Mouse (Mus musculus) right cerebral cortex, postnatal 25 days (tissue): Measurements from ENCODE around the gene 4930568D16Rik.
A peak's percentile ranks its signal among the peaks of the same experiment; 100 is the strongest.

Experiments
- DNase-seq: peaks from one replicate; pipeline ENCODE4 v3.0.0; 2022

The 4930568D16Rik gene

DNA sequence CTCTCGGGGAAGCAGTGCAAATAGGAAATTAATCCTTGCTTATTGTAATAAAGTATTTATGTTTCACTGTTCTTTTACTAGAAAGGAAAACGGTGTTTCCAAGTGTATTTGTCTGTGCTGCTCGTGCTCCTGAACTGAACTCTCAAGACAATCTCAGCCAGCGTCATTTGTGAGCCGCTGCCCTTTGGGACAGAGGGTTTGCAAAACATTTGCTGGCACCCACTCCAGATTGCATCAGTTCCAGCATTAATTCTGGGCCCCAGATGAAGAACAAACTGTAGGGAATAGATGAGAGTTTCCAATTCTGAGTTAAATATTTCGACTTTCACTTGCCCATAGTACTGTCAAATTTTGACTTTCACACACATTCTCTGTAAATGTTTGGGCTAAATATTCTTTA is 28.8 kb downstream of the 4930568D16Rik start:
- no peak for DNase-seq

DNA sequence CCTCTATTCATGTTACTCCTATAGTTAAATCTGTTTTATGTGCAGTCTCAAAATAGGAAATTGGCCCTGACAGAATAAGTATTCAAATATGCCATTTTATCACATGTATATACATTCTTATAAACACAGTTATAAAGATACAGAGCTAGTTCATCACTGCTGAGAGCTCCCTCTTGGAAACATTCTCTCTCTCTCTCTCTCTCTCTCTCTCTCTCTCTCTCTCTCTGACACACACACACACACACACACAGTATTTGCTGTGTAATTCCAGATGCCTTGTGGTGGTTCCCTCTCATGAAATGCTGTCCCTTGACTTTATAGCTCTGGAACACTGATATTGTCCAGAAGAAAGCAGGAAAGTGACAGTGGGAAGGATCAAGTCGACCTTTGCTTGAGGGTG is 29.5 kb downstream of the 4930568D16Rik start:
- no peak for DNase-seq

DNA sequence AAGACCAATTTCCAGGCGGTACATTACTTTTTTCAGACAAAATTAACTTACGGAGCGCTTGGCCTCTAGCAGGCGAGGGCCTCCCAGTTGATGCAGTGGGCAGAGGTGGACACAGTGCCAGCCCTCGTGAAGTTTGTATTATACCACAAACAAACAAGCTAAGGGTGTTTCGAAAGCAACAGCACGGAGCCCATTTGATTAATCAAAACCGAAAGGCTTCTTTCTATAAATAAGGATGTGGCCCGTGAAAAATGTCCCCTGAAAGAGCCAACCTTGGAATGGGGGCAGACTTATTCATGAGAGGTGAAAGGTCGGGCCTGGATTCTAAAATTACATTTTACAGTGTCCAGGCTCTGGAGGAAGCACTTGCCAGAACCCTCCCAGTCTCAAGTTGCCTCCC is 30.1 kb downstream of the 4930568D16Rik start:
- DNase-seq, result no peak

DNA sequence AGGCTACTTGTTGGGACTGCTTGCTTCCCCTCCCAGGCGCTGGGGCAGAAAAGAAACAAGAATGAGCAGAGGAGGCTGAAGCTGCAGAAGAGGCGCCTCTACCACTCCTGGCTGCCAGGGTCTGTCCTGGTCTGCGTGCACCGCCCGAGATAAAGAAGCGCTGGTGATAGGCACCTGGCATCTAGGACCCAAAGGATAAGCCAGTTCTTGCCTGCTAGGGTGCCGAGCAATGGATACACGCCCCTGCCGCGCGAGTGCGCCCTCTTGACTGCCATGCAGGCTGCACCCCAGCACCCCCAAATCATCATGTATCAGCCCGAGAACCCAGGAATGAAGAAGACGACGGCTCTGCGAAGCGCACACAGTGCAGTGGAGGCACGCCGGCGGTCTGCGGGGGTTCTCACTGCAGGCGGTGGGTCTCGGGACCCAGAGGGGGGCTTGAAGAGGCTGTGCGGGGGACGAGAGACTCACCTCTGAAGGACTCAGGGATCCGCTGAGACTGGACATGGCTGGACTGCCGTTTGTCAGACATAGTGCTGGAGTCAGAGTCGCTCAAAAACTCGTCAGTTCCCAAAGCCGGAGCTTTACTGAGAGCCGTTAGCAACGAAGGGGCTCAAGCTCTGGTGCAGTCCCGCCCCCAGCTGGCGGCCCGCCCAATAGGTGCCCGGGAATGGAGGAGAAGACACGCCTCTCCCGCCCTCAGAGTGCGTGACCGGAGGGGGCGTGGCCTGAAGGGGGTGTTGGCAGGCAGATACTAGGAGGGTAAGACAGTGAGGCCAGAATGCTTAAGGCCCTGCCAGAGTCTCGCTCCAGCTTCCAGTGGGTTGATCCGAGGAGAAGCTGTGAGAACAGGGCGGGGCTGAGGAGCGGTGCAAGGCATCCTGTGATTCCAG is 30.9 kb downstream of the 4930568D16Rik start, which contains the start of gene Stom:
TSS of gene Stom (minus strand) at position 589 of the 893 bp plus-strand sequence.
- DNase-seq, result peak; percentile 94

DNA sequence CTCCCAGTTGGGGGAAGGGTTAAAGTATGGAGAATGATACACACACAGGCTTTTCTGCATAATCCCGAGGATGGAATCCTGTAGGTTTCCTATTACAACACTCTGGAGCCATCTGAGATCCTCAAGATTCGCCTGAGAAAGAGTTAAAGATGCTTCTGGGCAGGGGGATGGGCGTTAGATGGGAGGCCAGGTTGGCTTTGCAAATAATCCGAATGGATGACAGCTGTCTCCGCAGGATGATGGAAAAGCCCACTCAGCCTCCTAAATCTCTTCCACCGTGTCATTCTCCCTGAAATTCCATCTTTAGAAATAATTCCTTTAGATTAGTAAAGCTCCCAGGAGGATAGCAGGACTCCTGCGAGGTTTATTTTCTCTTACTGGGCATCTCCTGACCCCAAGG is 31.9 kb downstream of the 4930568D16Rik start:
- DNase-seq, result no peak

GRCm38 (mm10) chr2:35333670-35334069 is 33.9 kb downstream of the 4930568D16Rik start:
- no peak for DNase-seq

DNA sequence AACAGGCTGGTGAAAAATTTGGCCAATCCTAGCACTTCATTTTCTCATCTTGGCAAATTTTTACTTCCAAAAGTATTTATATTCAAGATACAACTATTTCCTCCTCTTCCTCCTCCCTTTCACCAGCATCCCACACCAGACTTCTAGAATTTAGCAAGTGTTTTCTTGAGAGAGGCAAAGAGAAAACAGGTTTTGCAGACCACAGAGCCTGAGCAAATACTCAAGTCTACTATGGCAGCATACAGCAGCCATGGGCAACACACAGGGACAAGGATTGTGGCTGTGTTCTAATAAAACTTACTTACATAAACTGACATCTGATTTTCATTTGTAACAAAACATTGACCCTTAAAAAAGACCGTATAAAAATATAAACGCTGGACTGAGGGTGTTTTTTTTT is 36.3 kb downstream of the 4930568D16Rik start:
- DNase-seq, result no peak

DNA sequence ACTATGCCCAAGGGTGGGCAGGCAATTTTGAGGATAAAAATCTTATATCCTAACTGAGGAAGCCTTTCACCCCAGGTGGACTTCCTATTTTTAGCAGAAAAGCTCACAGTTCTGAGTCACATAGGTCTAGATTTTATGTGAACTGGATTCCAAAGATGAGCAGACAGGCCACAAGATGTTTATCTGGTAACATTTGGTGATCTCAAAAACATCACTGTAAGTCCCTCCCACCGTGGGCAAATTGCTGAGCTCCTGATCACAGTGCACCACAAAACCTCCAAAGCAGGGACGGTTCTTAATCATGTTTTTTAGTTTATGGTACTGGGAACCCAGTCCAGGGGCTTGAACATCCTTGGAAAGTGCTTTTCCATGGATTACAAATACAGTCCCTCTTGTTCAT is 38.5 kb downstream of the 4930568D16Rik start:
- no peak for DNase-seq

DNA sequence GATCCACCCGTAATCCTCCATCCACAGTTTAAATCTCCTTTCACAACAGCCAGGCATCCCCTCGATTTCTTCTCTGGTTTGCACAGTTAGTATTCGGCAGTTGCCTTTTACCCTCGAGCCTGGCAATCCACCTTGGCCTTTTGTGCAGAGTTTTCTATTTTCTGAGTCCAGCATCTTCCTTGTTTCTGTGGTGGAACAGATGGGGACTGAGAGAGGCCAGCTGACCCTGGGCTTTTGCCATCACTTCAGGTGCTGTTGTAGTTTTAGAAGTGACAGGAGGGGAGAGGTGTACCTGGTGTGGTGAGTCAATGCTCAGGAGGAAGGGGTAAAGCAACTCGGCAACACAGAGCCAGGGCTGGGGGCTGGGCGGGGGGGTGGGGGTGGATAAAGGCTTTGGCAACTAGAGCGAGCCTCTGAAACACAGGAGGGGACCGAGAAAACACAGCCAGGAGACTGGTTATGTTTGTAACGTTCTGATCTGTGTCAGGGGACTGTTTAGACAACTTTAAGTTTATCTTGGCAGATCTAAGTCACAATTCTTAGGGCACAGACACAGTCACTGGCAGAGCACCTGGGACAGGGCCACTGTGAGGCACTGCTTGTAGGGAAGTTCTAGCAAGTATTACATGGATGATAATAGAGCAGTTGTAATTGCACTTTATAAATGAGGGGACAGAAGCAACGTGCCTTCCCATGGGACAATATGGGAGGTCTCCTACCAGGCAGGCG is 39.3 kb downstream of the 4930568D16Rik start:
- no peak for DNase-seq

DNA sequence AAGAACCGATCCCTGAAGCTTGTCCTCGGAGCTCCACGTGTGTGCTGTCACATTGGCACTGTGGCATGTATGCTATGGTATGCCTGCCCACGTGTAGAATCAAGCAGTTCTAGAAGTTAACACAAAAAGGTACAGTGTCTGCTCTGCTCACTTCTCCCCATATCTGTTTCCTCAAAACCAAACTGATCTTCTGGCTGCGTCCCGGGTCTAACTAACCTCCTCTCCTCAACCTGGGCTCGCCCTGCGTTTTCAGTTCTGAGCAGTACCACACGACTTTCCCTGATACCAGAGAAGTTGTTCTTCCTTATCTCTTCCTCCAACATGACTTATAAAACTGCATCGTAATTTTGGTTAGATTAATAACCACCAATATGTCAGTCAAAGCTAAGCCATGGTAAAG is 39.9 kb downstream of the 4930568D16Rik start:
- no peak for DNase-seq

- no peak for DNase-seq
These were observed 40.6 kb downstream of the 4930568D16Rik start for GRCm38 (mm10) chr2:35326931-35327330.

DNA sequence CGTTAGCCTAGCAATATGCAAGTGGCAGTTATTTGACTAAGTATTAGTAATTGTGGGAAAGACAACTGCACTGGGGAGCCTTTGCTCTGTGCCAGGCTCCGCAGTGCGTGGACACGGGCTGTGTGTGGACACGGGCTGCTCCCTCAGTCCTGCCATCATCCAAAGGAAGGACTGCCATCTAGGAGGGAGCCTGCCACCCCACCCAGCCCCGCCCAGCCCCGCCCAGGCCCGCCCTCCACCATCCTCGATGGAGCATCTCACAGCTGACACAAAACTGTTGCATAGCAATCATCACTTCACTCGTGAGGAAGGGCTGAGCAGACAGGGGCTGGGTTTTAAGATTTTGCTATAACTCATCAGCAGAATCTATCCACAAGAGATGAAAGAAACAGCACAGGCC is 41.6 kb downstream of the 4930568D16Rik start:
- DNase-seq, result no peak

- no peak for DNase-seq
These were observed 44.9 kb downstream of the 4930568D16Rik start for GRCm38 (mm10) chr2:35322404-35323164.

DNA sequence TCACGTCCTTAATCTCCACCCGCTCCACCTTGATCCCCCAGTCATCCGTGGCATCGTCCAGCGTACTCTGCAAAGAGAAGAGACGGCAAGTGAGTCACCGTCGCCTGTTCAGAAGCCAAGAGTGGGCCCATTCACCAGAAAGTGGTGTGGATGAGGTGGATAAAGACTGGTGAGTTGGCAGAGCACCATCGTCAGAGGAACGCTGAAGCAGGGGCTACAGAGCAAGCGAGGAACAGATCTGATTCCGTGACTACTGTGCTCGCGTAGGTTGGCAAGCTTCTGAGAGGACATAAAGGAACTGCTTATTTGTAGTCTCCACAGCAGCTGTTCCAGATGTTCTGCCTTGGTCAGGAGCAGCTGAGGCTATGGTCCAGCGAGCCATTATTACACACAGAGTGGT is 47.1 kb downstream of the 4930568D16Rik start:
- DNase-seq, result no peak

DNA sequence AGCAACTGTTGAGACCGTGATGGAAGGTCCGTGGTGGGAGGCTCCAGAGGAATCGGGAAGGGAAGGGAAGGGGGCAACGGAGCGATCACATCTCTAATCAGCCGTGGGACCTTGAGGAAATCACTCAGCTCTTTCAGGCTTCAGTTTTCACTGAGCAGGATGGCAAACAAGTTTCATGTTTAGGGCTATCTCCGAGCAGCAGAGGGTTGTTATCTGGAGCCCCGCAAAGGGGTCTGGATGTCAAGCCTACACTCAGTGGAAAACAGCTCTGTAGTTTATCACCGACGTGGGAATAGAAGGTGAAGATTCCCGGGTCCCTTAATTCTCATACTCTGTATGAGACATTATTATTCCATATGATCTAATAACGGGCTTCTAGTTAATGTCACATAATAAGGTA is 49.1 kb downstream of the 4930568D16Rik start:
- DNase-seq, result no peak

DNA sequence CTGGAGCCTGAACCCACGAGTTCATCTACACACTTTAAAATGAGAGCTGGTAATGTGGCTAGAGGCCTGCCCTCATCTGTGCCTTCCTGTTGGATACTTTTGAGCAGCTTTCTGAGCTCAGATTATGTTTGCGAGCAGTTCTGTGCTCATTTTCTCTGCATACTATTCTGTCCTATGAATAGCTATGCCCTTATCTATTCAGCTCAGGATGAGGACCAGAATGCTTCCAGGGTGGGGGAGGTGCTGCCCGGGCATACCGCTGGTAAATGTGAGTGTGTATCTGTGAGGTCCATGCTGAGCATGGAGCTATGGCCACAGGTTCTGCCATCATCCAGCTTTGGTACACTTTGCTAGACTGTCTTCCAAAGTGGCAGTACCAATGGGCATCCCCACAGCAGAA is 49.9 kb downstream of the 4930568D16Rik start:
- no peak for DNase-seq

- DNase-seq, result no peak
These were observed 53.2 kb downstream of the 4930568D16Rik start for GRCm38 (mm10) chr2:35314300-35314699.

- no peak for DNase-seq
These were observed 57.5 kb downstream of the 4930568D16Rik start for GRCm38 (mm10) chr2:35309906-35310493.

DNA sequence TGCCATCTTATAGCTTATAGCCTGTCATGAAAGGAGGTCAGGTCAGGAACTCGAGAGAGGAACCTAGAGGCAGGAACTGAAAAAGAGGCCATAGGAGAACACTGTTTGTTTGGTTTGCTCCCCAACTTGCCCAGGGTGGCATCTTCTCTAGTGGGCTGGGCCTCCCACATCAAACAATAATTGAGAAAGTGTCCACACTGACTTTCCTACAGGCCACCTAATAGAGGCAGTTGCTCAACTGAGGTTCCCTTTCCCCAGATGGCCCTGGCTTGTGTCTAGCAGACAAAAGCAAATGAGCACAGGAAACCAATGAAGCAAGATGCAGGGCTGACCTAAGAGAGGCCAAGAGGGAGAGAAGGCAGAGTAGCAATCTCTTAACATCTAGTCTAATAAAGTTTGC is 59.4 kb downstream of the 4930568D16Rik start:
- DNase-seq, result no peak
